Mouse (Mus musculus) ES-E14 (cell line): ENCODE data around the gene Nrxn3.

Source experiments
- HCFC1 ChIP-seq: IDR thresholded peaks from 2 replicates; pipeline ENCODE4 v1.6.1; 2012; ENCODE audit warnings: low read length, inconsistent platforms, borderline replicate concordance; ENCODE audit not compliant: insufficient read depth
- ZC3H11A ChIP-seq: IDR thresholded peaks from 2 replicates; pipeline ENCODE4 v1.6.1; 2012; ENCODE audit warnings: low read depth, mild to moderate bottlenecking, inconsistent platforms, low read length, borderline replicate concordance

GRCm38 (mm10) chr12:89977479-89977878, 1254.8 kb downstream of the Nrxn3 start:
- TF ChIP-seq ZC3H11A (no peak), HCFC1 (no peak)
